Mouse (Mus musculus) neural tube, embryonic 11.5 days (tissue): ENCODE data around the gene Mrs2. TPM values are rescaled to one million over a fixed set of nuclear protein-coding genes. Genes with fewer than 3 reads are reported as not detected.

Source experiments
- polyA plus RNA-seq: library from polyadenylated mRNA; unstranded; fragments of >200 nt; fragmentation: Nextera tagmentation; extraction: Ambion mirVana; gene quantifications from 2 replicates; pipeline ENCODE4 v1.2.1, GENCODE M21; 2014

The Mrs2 gene
- polyA plus RNA-seq, 1 experiment from 2014 or later = 34.1 TPM

Other genes with a start within 250 kb of the Mrs2 start
- 18.8 and 22.0 TPM in 2 replicates for gene BC005537, start 218.7 kb downstream of the Mrs2 start, polyA plus RNA-seq
- 48.5 and 55.1 TPM in 2 replicates for gene Acot13, start 188.8 kb downstream of the Mrs2 start, polyA plus RNA-seq
- 62.8 and 66.7 TPM in 2 replicates for gene Tdp2, start 188.7 kb downstream of the Mrs2 start, polyA plus RNA-seq
- 0.53 and 1.2 TPM in 2 replicates for gene D130043K22Rik, start 175.2 kb downstream of the Mrs2 start, polyA plus RNA-seq
- 7.1 and 7.9 TPM in 2 replicates for gene Aldh5a1, start 82.7 kb downstream of the Mrs2 start, polyA plus RNA-seq
- 0.43 and 0.76 TPM in 2 replicates for gene Gpld1, start 77.2 kb downstream of the Mrs2 start, polyA plus RNA-seq
- gene Dcdc2a, start 35.6 kb upstream of the Mrs2 start, polyA plus RNA-seq = 3.4 and 4.4 TPM in 2 replicates